Mouse (Mus musculus) brain, embryonic 14.5 days (tissue): ENCODE data around the gene Hsd17b7.

ENCODE experiments used
- CTCF ChIP-seq: fragments of 200-500 bp; IDR thresholded peaks from 2 replicates; pipeline ENCODE4 v1.5.1; 2012; ENCODE audit warnings: inconsistent platforms, mild to moderate bottlenecking, moderate library complexity, borderline replicate concordance; ENCODE audit not compliant: insufficient read depth, insufficient read length; ENCODE audit errors: extremely low read depth
- POLR2A ChIP-seq: fragments of 200-500 bp; IDR thresholded peaks from 2 replicates; pipeline ENCODE4 v1.6.1; 2012; ENCODE audit warnings: mild to moderate bottlenecking, inconsistent platforms, borderline replicate concordance; ENCODE audit not compliant: poor library complexity, insufficient read depth, insufficient read length, severe bottlenecking; ENCODE audit errors: extremely low read depth

GRCm38 (mm10) chr1:169911526-169911925, 57.5 kb downstream of the Hsd17b7 start:
- TF ChIP-seq CTCF (no peak), POLR2A (no peak)
